Mouse (Mus musculus): ENCODE results near the gene Zfp747.

DNA sequence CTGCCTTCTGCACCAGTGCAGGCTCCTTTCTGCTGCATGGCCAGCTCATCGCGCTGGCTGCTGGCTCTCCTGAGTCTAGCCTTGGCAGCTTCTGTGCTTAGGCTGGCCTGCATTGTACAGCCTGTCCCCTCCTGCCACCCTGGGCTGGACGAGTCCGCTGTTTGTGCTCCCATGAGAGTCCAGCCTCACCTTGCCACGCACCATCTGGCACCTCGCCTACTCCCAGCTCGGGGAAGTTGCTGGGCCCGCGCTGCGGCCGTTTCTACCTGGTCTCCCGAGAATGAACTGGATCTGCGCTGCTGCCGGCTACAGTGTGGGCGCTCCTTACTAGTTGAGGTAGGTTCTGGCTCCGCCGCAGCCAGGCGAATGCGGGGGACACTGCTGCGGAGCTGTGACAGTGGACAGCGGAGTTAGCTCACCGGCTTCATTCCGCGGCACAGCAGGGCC lies 12.4 kb downstream of the Zfp747 start:
- TF ChIP-seq CTCF (IDR thresholded peaks at IDR 0.05; ENCODE audit: low read depth) (no peak), EP300 (optimal IDR thresholded peaks at IDR 0.05) (no peak)

Measured in stomach, postnatal 0 days (tissue).